Mouse (Mus musculus): ENCODE data around the gene Ccdc51.

- TF ChIP-seq CTCF (IDR thresholded peaks at IDR 0.05; ENCODE audit: borderline replicate concordance, insufficient read depth, low read depth, low read length) (no peak), POLR2A (IDR thresholded peaks at IDR 0.05; ENCODE audit: borderline replicate concordance, insufficient read depth, low read length) (no peak)
These were observed 31.2 kb upstream of the Ccdc51 start for GRCm38 (mm10) chr9:109051011-109051501.
